Mouse (Mus musculus) monocyte, adult 5-6 weeks (primary cell): ENCODE measurements around the gene Map7d1. TPM values are rescaled to one million over a fixed set of nuclear protein-coding genes. Genes with fewer than 3 reads are reported as not detected.
"Not testable (repeated sequence)": the region's sequence is repeated elsewhere in the genome, so short reads cannot be mapped to it uniquely, and the experiment has no call there.

Source experiments
- ATAC-seq: fragments of 153-309, 156-312 bp; replicated peaks from 2 replicates; pipeline ENCODE4 v1.8.0; 2017; ENCODE audit warnings: mild to moderate bottlenecking; ENCODE audit not compliant: low TSS enrichment, insufficient number of reproducible peaks, severe bottlenecking, poor library complexity, low FRiP score
- total RNA-seq: library from RNA; stranded (forward); fragments of 200-1000, 200-491, 200-594 nt; gene quantifications from 3 replicates; pipeline ENCODE4 v1.2.3, GENCODE M21; 2017

Gene Map7d1
- total RNA-seq, 1 experiment from 2014 or later = 107 TPM

GRCm38 (mm10) chr4:126220045-126220444 is 36.1 kb downstream of the Map7d1 start:
- no peak for ATAC-seq

GRCm38 (mm10) chr4:126219540-126219939 is 36.6 kb downstream of the Map7d1 start:
- not testable (repeated sequence) for ATAC-seq

GRCm38 (mm10) chr4:126217771-126218170 is 38.4 kb downstream of the Map7d1 start:
- no peak for ATAC-seq

- ATAC-seq = no peak
Observed at GRCm38 (mm10) chr4:126207081-126207480, 49.1 kb downstream of the Map7d1 start.

- no peak for ATAC-seq
Observed at GRCm38 (mm10) chr4:126205386-126205785, 50.8 kb downstream of the Map7d1 start.

DNA sequence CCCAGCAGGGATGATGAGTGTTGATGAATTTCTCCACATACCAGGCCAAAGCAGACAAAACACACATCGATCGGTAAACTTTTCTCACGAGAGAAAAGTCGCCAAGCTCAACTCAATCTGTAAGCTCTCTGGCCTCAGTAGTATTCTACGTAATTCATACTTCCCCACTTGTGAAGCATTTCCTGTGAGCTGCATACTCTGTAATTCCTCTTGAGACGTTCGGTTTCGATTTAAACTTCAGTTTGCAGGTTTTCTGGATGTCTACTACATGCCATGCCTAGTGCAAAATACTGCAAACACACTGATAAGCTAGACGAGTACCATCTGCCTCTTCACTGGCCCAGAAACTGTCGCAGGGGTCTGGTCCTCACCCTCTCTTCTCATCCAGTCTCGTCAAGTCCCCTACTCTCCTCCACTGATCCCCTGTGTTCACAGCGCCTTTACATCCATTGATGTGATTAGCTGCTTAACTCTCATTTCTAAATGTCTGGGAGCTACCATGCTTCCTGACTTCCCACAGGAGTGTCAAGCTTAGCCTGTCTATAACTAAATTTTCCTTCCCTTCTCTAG is 51.4 kb downstream of the Map7d1 start:
- ATAC-seq = no peak

DNA sequence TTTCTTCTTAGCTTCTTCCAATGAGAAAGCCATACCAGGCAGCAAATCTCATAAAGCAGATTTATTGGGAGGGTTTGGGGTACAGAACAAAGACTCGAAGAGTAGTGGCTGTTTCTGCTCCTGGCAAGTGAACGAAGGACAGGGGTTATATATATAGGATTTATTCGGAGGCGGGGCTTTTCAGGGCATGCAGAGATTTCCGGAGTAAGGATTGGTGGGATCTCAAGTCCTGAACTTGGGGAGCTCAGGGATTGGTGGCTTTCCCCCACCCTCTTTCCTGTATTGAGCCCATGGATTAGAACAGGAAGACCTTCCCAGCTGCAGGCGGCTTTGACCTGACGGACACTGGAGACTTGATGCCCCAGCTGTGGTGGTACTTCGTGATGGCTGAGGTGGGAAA is 52.1 kb downstream of the Map7d1 start:
- ATAC-seq = no peak

- ATAC-seq = no peak
Observed at GRCm38 (mm10) chr4:126203336-126203895, 52.7 kb downstream of the Map7d1 start.

- peak; percentile 89 for ATAC-seq
Observed at GRCm38 (mm10) chr4:126202303-126203181, 53.6 kb downstream of the Map7d1 start, which contains the start of gene Thrap3. Gene Thrap3, minus strand, starts transcription at chr4:126202760.

DNA sequence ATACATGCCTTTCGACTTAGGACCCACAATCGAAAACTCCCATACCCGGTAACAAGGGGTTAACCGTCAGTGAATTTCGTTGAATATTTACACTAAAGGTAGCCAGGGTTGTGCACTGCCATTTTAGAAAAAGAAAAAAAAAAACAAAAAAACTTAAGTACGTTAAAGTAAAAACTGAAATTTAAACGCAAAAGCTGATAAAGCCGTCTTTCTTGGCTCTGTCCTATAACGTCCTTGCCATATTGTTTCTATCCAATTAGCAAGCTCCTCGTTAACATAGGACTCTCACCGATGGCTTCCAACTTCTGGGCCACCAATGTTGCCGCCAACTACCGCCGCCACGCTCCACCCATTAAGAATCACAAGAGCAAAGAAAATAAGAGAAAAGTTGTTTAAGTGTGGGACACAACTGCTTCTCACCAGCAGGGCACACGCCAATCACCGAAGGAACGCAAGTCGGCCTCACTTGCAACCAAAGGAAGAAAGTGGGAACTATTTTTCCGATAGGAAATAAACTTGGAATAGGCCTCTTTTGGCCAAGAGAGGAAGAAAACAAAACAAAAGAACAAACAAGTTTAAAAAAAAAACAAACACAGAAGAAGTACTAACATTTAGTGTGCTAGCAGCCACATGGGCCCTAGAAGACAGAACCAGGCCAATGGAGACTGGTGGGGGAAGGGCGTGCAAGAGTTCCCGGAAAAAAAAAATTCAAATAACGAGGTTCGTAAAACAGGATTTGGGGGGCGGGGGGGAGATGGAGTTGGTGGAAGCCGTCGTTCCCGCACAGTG is 54.4 kb downstream of the Map7d1 start:
- 0 out of 2 replicates have a peak, but pooled peaks have one; percentile 7 for ATAC-seq

DNA sequence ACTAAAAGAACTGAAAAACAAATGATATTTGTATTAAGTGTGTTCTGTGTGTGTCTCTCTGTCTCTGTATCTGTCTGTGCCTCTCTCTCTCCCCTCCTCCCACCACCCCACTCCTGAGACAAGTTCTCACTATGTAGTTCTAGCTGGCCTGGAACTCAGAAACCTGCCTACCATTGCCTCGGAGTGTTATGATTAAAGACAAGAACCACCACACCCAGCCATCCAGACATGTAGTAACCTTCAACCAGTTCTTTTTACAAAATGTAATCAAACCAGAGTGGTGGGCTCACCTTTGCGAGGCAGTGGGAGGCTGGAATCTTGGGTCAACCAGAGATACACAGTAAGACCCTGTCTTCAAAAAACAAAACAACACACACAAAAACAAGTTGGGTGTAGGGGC is 55.5 kb downstream of the Map7d1 start:
- ATAC-seq = no peak

DNA sequence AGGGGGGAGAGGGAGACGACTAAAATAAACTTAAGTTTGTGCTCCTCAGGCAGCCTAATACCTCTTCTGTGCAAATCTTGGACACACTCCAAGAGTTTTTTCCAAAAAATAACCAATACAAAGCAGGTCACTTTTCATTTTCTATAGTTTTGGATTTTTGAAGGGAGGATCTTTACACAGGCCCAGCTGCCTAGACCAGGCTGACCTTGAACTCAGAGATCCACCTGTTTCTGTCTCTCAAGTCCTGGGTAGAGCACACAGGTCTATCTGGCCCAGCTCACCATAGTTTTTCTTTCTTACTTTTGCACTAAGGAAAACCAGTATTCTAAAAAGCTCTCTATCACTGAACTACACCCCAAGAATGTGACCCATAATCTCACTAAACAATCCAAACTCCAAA is 56.1 kb downstream of the Map7d1 start:
- ATAC-seq = no peak

GRCm38 (mm10) chr4:126199556-126199955 is 56.6 kb downstream of the Map7d1 start:
- ATAC-seq = no peak

GRCm38 (mm10) chr4:126197485-126197884 is 58.7 kb downstream of the Map7d1 start:
- 0 out of 2 replicates have a peak, but pooled peaks have one; percentile 15 for ATAC-seq

DNA sequence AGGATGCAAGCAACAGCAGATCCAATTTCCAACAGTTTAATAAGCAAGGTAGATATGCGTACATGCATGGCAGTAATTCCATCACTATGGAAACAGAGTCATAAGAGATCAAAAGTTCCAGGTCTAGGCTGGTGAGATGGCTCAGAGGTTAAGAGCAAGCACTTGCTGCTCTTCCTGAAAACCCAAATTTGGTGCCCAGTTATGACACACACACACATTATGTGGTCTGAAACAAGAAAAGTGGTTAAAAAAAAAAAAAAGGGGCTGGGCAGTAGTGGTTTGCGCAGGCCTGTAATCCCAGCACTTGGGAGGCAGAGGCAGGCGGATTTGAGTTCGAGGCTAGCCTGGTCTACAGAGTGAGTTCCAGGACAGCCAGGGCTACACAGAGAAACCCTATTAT is 61.2 kb downstream of the Map7d1 start:
- ATAC-seq = no peak

GRCm38 (mm10) chr4:126194216-126194615 is 61.9 kb downstream of the Map7d1 start:
- no peak for ATAC-seq

- no peak for ATAC-seq
Observed at GRCm38 (mm10) chr4:126190636-126191035, 65.5 kb downstream of the Map7d1 start.

DNA sequence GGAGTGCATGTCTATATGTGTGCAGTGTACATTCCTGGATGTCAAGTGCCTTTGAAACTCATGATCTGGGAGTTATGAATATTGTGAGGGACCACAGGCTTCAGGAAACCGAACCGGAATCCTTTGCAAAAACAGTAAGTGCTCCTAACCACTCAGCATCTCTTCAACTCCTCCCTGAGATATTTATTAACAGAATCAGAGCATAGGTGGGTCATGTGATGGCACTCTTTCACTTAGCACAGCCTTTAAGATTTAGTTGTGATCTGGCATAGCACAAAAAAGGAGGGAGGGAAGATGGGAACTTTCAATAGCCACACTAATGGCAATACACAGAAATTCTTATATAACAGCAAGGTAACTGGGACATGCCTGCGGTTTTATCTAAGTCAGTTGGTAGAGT is 69.0 kb downstream of the Map7d1 start:
- ATAC-seq = no peak

DNA sequence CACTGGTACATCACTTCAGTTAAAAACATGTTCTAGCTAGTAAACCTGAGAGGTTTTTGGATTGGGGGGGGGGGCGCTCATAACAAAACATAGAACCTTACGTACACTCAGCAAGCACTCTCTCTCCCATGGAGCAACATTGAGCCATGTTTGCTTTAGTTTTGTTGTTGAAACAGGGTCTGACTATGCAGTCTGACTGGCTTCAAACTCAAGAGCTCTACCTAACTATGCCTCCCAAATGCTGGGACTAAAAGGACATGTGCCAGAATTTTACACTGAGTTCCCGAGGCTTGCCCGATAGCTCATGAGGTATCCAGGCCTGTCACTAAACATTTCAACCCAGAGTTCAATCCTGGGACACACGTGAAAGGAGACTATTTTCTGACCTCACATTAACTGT is 73.1 kb downstream of the Map7d1 start:
- no peak for ATAC-seq
